Mouse (Mus musculus): ENCODE data around the gene Mrpl30.

The Mrpl30 gene

DNA sequence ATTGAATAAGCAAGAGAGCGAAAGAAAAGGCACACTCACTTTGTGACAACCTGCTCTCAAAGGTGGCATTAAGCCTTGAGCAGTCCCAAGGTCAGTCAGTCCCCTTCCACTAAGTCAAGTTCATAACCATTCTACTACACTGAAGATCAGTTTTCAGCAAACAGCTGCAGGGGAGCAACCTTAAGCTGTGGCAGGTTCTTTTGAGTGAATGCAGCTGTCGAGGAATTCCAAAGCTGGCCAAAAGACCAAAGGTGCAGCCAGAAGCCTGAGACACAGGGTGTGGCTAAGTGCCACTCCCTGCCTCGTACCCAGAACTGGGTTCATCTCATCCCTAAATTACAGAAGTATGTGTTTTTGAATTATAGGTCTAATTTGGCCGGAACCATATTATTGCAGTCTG lies 9.5 kb downstream of the Mrpl30 start:
- no peak for DNase-seq (ENCODE audit: extremely low read depth, low read depth)

DNA sequence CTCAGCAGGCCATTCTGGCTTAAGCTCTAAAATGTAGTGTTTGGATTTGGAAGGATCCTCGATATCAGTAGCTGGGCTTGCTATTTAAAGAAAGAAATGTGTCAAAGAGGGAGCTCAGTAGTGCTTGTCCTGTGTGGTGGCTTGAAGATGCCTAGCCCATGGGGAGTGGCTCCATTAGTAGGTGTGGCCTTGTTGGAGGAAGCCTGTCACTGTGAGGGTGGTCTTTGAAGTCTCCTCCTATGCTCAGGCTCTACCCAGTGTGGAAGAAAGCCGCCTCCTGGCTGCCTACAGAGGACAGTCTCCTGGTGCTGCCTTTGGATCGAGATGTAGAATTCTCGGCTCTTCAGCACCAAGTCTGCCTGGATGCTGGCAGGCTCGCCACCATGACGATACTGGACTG lies 10.0 kb downstream of the Mrpl30 start:
- DNase-seq (ENCODE audit: extremely low read depth, low read depth) = no peak

- DNase-seq (ENCODE audit: extremely low read depth, low read depth) = peak; percentile 24
Observed at GRCm38 (mm10) chr1:37903178-37903577, 12.9 kb downstream of the Mrpl30 start.

DNA sequence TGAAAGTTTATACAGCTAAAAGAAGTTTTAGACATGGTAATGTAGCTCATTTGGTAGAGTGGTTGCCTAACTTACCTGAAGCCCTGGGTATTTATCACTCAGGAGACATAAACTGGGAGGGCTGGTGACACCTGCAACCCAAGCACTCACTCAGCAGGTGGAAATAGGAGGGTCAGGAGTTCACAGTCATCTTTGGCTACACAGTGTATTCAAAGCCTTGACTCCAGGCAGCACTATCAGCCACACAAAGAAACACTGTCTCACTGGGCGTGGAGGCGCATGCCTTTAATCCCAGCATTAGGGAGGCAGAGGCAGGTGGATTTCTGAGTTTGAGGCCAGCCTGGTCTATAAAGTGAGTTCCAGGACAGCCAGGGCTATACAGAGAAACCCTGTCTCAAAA lies 22.5 kb downstream of the Mrpl30 start:
- no peak for DNase-seq (ENCODE audit: extremely low read depth, low read depth)

GRCm38 (mm10) chr1:37916393-37916792 lies 26.1 kb downstream of the Mrpl30 start, which contains the start of gene Lyg2:
Gene Lyg2, minus strand, starts transcription at chr1:37916493.
- no peak for DNase-seq (ENCODE audit: extremely low read depth, low read depth)

- no peak for DNase-seq (ENCODE audit: extremely low read depth, low read depth)
Observed at GRCm38 (mm10) chr1:37917666-37918065, 27.4 kb downstream of the Mrpl30 start.

DNA sequence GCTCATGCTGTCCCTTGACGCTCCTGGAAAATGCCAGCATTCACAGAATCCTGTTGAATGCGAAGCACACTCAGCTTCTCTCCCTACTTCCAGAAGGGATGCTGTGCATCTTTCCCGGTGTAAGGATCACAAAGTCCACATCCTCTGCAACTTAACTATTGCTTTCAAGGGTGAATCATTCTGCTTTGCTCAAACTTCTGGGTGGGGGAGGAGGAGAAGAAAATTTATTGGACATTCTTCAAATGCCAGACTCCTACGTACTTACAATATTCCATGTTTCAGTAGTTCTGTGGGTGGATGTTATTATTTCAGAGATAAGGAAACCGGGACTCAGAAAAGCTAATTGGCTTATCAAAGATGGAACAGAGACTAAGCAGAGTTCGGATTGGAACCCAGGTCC lies 27.8 kb downstream of the Mrpl30 start:
- DNase-seq (ENCODE audit: extremely low read depth, low read depth) = no peak

GRCm38 (mm10) chr1:37922536-37922935 lies 32.3 kb downstream of the Mrpl30 start:
- DNase-seq (ENCODE audit: extremely low read depth, low read depth) = no peak

GRCm38 (mm10) chr1:37925971-37926370 lies 35.7 kb downstream of the Mrpl30 start:
- DNase-seq (ENCODE audit: extremely low read depth, low read depth) = no peak

DNA sequence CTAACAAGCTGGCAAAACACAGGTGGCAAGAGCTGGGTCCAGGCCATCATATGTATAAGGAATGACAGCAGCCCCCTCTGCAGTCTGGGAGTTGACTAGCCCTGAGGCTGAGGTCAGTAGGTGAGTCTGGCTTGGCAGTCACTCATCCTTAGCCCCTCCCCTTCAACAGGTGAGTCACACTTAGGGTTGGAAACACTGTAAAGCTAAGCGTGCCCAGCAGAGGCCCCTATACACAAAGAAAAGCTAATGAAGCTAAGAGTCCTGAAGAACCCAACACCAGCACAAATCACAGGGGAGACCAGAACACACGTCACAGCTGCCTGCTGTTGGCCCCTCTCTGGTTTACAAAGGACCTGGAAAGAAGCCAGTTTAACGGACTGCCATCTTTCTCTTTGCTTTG lies 41.5 kb downstream of the Mrpl30 start:
- DNase-seq (ENCODE audit: extremely low read depth, low read depth) = no peak
